Mouse (Mus musculus): ENCODE data around the gene Tnfsf14.

Tnfsf14 gene

DNA sequence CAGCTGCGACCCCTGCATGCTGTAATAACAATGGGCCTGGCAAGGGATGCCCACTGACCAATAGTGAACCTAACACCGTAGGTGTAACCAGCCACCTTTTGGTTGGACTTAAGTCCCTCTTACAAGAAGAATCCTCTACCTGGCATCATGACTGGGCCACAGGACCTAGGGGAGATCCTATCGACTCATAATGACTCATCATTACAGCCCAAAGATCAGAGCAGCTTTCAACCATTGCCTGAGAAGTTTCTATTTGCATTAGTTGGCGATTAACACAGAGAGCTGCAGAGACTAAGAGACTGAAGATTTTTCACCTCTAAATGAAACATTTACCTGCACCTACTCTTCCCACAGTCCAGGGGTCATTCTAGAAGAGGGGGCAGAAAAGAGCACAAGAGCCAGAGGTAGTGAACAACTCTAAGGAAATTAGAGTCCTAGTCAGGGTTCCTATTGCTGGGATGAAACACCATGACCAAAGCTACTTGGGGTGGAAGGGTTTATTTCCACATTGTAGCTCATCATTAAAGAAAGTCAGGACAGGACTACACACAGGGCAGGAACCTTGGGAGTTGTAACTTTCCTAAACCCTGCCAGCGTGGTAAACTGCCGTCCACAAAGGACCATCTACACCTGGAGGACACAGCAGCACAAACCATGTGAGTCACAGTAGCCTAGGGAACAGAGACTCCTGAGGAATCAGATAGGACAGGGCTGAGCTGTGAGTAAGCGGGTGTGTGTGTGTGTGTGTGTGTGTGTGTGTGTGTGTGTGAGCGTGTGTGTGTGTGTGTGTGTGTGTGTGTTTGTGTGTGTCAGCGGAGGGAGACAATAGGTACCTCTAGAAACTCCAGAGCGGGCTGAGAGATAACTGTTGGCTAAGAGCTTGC is 8.1 kb upstream of the Tnfsf14 start:
- no peak for DNase-seq (ENCODE audit: low spot score in 2 of 2)

DNA sequence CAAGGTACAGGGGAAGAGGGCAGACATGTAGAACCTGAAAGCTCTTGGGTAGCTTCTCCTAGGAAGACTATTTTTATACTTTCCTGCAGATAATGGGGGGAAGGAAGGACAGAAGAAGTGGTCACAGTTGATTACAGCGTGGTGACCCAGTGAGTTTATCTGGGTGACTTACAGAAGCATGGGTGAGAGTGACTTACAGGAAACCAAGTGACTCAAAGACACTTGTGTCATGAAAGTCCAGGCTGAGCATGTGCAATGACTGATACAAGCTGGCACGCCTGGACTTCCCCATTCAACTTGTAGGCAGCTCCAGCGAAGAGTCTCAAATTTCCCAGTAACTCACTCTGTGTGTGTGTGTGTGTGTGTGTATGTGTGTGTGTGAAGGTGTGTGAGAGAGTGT is 4.3 kb upstream of the Tnfsf14 start:
- no peak for DNase-seq (ENCODE audit: low spot score in 2 of 2)

DNA sequence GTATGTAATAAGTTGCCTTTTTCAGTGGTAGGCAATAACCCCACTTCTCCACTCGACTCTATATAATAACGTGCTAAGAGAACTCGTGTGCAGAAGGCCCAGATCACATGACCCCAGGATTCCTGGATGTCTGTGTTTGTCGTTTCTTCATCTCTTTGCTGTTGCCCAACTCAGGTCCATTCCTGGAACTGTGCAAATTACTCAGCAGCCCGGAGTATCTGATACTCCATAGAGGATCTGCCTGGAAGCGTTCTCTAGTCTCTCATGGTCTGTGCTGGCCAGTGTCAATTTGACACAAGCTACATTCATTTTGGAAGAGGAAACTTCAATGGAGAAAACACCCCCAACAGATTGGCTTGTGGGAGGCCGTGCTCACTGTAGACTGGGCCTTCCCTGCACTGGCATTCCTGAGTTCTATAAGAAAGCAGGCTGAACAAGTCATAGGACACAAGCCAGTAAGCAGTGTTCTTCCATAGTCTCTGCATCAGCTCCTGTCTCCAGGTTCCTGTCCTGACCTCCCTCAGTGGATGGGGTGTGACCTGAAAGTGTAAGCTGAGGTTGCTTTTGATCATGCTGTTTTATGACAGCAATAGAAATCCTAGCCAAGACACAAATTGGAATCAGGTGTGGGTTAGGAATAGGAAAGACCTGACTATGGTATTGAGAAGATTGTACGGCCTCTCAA is 1.5 kb upstream of the Tnfsf14 start:
- no peak for DNase-seq (ENCODE audit: low spot score in 2 of 2)

DNA sequence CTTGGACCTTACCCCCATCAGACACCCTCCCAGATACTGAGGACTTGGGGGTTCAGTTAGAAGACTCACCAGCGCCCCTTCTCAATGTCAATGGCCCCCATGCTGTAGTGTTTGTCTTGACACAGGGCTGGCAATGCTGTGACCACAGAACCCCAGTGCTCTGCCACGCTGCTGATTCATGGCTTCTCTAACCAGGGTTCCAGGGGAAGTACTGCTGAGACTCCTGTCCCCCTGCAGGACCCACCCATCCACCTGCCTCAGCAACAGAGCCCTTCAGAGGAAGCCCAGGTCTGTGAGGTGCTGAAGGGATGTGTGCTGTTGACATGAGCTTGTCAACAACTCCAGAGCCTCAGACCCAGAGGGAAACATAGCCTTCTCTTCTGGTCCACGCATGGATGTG is 794 bp upstream of the Tnfsf14 start:
- DNase-seq (ENCODE audit: low spot score in 2 of 2) = no peak

DNA sequence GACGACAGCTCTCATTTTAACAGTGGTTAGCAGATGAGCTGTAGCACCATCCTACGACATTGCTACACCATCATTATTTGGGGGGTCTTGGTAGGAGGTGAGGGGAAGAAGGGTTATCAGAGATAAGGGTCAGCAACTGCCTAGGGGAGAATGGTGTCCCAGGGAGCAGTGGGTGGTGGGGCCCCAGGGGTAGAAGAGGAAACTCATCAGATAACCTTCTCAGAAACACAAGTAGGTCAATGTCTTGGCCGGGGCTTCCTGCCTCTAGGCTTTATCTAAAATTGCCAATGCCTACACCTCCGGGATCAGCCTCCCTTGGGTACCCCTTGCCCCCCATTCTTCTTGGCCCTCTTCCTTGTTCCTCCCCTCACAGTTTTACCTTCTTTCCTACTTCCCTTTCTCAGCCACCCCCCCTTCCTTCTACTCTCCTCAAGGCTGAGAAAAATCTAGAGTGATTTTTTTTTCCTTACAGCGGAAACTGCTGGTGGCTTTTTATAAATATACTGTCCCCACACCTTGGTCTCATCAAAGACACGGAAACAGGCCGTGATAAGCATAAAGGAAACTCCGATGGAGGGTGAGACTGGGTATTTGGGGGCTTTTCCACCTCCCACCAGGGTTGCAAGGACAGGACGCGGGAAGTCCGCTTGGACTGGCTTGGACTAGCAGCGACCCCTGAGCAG is 5.3 kb downstream of the Tnfsf14 start:
- DNase-seq (ENCODE audit: low spot score in 2 of 2) = no peak

DNA sequence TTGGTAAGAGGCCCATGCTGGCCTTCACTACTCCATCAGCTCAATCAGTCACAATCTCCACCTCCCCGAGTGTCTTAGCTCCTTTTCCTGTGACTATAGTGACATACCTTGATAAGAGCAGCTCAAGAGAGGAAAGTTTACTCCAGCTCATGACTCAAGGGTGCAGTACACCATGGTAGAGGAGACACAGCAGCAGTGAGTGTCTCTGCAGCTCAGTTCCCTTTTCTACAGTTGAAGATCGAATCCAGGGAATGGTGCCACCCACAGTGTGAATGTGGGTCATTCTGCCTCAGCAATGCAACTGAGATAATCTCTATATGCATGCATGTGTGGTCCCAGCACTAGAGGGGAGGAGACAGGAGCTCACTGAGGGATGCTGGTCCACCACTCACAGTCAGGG is 8.3 kb downstream of the Tnfsf14 start:
- peak in 1 of 2 experiments; percentile 2 for DNase-seq (ENCODE audit: low spot score in 2 of 2)

DNA sequence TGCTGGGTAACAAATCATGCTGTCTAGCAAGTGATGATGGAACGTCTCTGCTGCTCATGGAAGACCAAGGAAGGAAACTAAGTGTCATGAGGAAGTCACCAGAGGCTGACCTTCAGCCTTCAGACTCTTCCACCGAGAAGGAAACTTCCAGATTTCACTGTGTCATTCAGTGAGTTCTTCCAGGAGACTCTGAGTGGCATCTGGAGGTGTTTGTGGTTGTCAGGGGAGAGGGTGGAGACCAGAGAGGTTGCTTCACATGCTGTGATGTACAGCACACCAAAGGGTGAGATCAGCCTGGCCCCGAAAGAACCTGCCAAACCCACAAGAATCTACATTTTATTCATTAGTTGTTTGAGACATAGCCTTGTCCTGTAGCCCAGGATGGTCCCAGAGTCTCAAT is 11.1 kb downstream of the Tnfsf14 start:
- no peak for DNase-seq (ENCODE audit: low spot score in 2 of 2)

DNA sequence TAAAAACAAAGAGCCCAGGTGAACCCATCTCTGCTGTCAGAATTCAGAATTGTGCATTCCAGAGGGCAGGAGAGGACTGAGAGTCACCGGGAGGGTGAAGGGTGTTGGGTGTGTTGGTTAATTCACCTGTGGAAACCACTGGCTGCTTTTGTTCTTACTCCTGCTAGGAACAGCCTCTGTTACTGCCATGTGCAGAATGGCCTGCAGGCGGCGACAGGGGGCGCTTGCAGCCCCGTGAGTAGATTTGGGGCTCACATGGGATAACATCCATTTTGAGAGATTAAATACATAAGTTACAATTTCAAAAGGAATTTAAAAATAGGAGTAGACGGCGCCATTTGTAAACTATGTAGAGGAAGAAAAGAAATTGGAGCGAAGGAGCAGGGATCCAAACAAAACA is 13.6 kb downstream of the Tnfsf14 start:
- DNase-seq (ENCODE audit: low spot score in 2 of 2) = no peak

DNA sequence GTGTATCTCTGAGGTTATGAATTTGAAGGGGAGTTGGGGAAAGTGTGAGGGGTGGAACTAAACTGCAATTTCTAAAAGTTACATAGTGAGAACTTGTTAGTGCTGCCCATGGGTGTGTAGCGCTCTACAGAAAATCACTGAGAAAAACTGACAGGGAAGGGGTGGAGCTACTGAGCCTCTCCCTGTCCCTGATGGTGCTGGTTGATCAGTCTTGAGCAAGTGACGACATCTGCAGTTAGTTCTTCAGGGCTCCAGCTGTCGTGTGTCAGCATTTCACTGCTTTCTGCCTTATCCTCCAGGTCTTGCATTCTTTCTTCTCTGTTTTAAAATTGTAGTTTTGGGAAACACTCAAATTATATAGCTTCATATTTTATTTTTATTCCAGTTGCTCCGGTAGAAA is 20.6 kb downstream of the Tnfsf14 start:
- no peak for DNase-seq (ENCODE audit: low spot score in 2 of 2)

DNA sequence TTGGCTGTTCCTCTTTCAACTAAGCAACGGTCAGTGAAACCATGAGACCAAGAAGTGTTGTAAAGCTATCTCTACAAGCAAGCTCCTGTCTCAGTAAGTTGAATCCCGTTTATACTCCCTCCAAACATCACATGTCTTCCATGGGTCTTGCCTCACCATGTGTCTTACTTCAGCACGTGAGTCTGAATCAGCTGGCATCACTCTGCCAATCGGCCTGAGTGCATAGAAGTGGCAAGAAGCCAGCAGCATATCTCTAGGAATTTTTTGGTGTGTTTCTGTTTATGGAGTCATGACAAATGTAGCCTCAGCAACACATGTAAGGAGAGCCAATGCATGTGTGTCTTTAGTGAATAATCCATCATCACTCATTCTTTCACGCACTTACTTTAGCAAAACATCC is 21.6 kb downstream of the Tnfsf14 start:
- no peak for DNase-seq (ENCODE audit: low spot score in 2 of 2)

DNA sequence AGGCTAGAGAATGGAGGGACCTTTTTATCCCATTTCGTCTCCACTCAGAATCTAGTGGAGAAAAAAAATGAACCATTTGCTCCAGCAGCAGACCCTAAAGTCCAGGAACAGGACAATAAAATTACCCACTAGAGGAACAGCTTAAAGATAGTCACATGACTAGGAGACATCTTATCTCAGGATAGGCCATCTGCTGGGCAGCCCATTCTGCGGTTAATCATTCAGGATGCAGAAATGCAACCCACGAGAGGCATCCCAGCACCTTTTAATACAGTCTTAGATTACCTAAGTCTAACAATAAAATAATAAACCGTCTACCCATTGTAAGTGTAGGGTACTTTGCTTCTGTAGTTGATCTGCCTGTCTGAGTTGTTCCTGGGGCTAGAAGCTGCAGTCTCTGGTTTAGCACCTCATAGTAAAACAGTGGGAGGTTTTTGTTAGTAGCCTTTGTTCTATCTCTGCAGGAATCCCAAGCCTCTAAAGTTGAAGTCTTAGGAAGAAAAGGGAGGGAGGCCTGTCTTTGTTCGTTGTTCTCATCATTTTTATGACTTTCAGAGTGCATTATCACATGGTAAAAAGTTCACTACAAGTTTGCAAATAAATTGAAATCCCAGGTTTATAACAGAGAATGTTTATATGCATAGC is 23.2 kb downstream of the Tnfsf14 start:
- no peak for DNase-seq (ENCODE audit: low spot score in 2 of 2)

DNA sequence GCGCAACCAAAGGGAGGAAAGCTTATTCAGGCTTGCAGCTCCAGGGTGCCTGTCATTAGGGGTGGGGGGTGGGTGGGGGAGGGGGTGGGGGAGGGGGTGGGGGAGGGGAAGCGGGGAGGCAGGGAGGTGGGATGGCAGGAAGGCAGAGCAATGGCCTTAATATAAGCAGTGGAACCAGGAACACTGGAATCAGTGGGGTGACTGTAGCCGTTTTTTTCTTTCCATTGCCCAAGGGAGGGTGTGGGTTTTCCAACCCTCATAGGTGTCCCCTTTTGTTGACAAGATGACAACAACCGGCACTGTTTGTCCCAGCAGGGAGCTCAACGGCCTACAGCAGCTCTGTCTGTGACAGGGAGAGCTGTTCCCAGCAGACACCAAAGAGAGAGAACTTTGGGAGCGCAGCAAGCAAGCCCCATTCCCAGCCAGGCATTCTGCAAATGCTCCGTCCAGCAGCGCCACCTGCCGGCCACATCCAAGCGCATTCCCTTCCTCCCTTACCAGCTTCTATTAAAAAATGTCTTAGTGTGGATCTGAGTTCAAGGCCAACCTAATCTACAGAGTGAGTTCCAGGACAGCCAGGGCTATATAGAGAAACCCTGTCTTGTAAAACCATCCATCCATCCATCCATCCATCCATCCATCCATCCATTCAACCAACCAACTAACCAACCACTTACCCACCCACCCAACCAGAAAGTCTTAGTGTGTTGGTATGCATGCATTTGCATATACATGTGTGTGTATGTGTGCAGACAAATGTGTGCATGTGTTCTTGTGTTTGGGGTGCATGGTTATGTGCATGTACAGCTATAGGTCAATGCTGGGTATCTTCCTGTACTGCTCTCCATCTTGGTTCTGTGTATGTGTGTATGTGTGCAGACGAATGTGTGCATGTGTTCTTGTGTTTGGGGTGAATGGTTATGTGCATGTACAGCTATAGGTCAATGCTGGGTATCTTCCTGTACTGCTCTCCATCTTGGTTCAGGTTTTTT is 26.9 kb downstream of the Tnfsf14 start:
- peak; percentile 86 to 91 for DNase-seq (ENCODE audit: low spot score in 2 of 2)

DNA sequence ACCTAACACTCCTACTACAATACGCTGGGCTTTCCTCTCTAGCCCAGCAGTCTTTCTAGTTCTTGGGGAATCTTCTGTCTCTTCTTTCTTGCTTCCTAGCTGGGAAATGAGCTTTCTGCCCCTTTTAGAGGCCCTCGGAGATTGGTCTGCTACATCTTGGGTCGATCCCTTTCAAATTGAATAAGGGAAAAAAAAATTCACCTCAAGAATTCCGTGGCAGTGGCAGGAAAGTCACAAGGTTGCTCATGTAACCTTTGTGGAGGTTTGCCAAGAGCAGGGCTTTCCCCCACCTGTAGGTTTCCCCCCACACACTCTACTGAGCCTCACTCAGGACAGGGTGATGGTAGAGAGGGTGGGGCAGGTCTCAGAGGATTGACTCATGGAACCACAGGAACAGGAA is 40.2 kb downstream of the Tnfsf14 start:
- DNase-seq (ENCODE audit: low spot score in 2 of 2) = no peak

DNA sequence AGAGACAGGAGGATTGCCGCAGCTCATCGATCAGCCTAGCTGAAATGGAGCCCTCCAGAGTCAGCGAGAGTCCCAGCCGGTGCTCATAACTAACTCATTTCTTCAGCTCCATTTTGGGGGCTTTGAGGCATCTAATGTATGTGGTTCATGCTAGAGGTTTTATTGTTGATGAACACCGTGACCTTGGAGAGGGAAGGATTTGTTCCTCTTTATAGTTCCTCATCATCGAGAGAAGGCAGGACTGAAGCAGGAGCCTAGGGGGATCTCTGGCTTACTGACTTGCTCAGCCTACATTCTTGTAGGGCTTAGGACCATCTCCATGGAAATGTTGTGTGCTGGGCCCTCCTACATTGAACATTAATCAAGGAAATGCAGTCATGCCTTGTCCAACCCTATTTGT is 41.0 kb downstream of the Tnfsf14 start:
- no peak for DNase-seq (ENCODE audit: low spot score in 2 of 2)

DNA sequence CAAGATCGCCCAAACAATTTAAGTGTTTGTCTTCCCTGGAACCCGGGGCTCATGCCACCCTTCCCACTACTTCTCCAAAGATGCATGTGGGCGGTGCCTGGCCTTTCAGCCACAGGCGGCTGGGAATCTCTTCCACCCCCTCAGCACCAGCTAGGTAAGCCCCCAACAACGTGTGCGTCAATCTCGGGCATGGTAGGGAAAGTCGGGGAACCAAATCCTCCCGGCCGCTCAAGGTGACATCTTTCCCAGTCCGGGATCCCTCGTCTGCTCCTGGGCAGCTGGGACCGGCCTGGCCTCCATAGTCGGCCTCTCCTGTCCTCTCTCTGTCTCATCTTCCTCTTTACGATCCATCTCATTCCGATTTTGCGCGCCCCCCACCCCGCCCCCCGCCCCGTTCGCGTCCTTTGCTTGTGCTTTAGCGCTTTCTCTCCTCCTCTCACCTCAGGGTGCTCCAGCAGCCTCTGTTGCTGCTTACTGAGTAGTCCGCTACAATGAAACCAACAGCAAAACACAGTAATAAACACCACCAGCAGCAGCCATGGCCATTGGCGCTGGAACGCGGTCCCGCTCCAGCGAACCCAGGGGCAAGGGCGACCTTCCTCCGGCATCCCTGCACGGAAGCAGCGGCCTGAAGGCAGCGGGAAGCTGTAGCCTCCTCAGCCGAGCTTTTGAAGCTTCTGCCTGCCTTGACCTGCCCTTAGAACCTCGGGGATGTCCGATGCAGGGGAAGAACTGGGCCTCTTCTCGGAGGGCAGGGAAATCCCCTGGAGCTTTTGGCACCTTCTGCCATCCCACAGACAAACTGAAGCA is 44.8 kb downstream of the Tnfsf14 start, which contains the start of gene Cd70:
Cd70 (minus strand) TSS at position 784 of the 810 bp plus-strand sequence.
- peak in 1 of 2 experiments; percentile 8 for DNase-seq (ENCODE audit: low spot score in 2 of 2)

DNA sequence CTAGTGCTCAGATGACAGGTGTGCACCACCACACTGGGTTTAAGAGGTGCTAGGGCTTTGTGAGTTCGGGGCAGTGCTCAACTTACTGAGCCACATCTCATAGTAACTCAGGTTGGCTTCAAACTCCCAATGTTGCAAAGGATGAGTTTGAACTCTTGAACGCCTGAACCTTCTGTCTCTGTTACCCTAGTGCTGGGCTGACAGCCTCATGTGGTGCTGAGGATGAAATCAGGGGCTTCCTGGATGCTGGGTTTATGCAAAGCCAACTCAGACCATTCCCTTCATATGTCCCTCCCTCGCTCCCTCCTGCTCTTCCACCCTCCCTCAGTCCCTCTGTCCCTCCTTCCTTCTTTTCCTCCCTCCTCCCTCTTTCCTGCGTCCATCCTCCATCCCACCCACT is 45.6 kb downstream of the Tnfsf14 start:
- DNase-seq (ENCODE audit: low spot score in 2 of 2) = no peak

DNA sequence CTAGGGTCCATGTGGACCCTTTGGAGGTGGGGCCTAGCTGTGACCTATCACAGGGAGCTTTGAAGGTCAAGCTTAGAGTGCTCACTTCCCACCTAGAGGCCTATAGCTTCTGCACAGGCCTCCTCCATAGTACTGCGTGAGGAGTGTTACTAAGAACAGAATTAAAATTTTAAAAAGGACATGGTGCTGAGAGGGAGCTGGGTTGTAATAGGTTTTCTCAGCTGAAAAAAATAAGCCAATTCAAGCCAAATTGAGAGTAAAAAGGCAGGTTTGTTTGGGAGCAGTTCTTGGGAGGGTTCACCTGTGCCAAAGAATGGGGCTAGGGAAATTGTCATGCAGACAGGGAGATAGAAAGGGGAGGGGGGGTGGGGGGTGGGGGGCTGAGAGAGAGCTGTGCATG is 48.9 kb downstream of the Tnfsf14 start:
- no peak for DNase-seq (ENCODE audit: low spot score in 2 of 2)

DNA sequence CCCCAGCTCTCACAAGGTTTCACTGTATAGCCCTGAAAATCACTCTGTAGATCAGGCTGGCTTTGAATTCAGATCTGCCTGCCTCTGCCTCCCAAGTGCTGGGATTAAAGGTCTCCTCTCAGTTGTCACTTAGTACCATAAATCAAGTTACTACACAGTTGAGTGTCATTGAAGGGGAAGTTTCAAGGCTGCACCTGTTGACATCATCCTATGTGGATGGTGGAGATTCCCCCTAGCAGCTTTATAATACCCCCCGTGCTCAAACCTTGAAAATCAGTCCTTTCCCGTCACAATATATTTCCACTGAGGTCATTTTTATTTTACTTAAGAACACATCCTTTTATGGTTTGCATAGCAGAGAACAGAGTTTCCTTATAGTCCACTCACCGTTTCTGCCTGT is 50.3 kb downstream of the Tnfsf14 start:
- DNase-seq (ENCODE audit: low spot score in 2 of 2) = no peak

DNA sequence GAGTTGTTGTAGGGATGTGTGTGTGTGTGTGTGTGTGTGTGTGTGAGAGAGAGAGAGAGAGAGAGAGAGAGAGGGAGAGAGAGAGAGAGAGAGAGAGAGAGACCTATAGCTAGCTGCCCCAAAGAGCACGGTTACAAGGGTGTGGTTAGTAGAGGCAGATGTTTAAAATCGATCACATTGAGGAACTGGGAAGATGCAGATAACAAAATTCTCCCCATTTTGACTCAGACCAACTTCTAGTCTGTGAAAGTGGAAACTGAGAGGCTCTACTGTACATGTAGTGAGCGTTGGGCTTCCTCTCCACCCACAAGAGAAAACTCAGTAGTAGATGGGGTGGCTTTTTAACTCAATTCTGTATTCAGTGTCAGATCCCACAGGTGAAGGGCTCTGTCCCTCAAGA is 54.3 kb downstream of the Tnfsf14 start:
- DNase-seq (ENCODE audit: low spot score in 2 of 2) = no peak

All from cerebellum, postnatal 4 days (tissue).